Mouse (Mus musculus) heart, postnatal 36 days (tissue): ENCODE results near the gene Clnk. TPM values are rescaled to one million over a fixed set of nuclear protein-coding genes. Genes with fewer than 3 reads are reported as not detected.

Experiments used
- DNase-seq, 2 experiments: peaks; one replicate each; pipeline ENCODE4 v3.0.0; 2021 to 2022
- intact Hi-C: fragments of 180-260 bp; cut with DNase I; formaldehyde crosslinking; loops from one replicate; pipeline ENCODE4 v1.15.1; 2025
- total RNA-seq, 2 experiments: library from RNA; stranded (reverse); gene quantifications; 2 replicates each; pipeline ENCODE4 v1.2.3; 2021

Gene Clnk
- total RNA-seq, 2 experiments from 2014 or later: not detected

DNA sequence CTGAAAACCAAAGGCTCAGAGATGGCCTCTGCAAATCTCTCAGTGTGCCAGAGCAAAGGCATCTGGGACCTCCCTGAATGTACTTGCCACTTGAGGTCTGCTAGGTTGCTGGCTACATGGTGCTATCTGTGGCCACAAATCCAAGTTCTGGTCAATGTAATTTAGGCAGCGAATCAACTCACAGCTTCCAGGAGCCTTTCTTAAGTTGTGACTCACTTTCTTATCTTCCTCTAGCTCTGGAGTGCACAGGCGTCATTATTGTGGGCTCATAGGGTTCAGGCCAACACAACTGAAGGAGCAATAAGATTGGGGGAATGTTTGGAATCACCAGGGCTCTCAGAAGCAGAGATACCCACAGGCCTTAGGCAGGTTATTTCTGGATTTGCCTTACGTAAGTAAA, 96.6 kb downstream of the Clnk start:
- intact Hi-C loops: no loop called here

DNA sequence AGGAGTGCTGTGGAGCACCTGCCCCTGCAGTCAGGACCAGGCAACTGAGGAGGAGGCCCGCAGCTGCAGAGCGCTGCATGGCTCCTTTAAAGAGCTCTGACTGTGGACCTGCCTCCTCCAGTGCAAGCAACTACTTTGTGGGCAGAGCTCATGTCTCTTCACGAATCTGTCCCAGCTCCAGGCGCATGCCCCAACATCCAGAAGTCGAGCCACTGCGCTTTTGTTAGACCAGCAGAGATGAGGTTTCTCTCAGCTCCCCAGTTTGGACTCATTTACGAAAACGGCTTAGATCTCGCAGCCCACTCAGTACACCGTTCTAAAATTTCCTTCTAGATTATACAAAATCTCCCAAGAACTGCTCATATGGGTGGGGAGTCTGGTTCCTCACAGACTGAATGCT, 101.1 kb downstream of the Clnk start:
- DNase-seq: no peak
- intact Hi-C loops: no loop called here

More for the DNA sequence above, 96.6 kb downstream of the Clnk start:
- DNase-seq: no peak

- intact Hi-C loops: no loop called here
- DNase-seq: peak; percentile 4 to 39
Measured at GRCm38 (mm10) chr5:38754950-38755349, 121.7 kb downstream of the Clnk start.

DNA sequence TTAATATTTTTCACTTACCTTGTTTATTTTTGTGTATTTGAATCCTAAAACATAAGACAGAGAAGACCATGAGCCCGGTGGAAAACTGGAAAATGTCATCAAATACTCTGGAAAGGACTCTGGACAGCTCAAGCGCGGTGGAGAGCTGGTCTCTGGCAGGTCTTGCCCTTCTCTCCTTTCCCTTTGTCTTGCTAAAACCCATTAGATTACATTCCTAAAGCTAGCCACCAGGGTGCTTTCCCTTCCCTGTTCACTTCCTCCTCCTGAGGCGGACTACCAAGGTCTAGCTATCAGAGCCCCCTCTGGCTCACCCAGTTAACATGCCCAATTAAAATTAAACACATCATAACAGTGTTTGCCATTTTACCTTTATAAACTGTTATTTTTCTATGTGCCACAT, 123.9 kb downstream of the Clnk start:
- intact Hi-C loops: no loop called here
- no peak for DNase-seq

DNA sequence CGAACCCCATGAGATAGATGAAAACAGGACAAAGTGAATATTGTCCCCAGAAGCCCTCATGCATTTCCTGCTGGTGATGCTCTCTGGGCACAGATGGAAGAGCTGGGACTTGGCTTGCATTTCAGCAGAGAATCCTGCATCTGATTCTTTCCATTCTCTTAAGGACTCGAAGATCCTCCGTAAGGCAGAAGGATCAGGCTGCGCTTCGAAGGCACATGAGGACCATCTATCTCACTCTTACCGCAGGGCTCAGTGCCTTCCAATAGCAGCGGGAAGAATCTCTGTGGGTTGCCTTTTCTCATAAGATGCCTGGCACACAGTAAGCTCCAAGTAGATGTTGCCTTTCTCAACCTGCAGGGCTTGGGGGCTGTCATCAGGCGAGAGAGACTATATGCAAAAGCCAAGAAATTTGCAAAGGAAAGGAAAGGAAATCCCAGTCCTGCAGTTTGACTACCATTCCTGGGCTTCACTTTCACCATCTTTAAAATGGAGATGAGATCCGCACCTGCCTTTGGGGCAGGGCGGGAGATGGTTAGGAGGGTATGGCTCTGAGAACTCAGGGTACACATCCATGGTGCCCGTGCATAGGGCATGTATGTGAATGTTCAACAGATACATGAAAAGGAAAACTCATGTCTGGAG, 167.6 kb downstream of the Clnk start:
- intact Hi-C loops: no loop called here
- DNase-seq: no peak

DNA sequence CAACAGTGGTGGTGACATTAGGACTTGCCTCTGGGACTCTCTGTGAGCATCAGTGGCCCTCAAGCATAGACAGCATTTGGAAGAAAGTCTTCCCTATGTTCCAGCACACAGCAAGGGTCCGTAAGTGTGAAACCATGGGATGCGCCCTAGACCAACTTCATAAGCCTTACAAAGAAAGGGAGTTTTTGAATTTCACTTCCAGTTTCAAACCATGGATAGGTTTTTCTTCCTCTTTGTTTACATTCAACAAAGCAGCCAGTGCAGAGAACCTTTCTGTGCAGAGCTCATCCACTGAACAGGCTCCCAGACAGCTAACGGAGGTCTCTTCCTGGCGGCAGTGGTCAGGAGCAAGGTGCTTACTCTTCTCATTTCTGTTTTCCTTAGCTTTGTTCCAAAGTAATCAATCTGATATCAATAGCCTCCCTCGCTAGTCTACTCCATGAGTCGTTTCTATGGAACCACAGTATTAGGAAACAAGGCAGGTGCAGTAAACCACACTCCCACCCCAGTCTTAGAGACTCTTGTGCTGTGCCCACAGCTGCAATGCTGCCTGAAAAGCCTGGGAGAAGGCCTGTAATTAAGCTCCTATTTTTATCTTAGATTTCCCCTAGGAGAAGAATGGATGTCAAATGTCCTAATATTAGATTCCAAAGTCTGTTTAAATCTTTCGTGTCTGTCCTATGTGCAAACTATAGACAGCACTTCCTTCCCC, 169.1 kb downstream of the Clnk start:
- no peak for DNase-seq
- intact Hi-C loops: no loop called here

- DNase-seq: no peak
- intact Hi-C loops: no loop called here
Measured at GRCm38 (mm10) chr5:38702941-38703340, 173.7 kb downstream of the Clnk start.

- no peak for DNase-seq
- intact Hi-C loops: no loop called here
Measured at GRCm38 (mm10) chr5:38702091-38702490, 174.5 kb downstream of the Clnk start.

DNA sequence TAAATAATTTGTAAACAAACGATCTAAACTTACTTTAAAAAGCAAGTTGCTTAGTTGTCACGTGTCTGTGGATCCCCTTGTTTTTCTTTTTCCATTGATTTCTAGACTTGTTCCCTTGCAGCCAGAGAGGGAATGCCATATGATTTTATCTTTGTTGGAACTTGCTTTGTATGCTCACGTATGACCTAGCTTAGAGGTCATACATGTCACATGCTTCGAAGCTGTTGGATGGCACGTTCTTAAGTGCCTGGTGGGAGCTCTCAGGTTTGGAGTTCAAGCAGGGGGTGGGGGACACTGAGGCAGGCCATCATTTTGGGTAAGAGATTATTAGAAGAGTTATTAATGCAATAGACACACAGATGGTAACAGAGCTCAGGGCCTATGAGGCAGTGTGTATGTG, 178.1 kb downstream of the Clnk start:
- no peak for DNase-seq
- intact Hi-C loops: no loop called here

- DNase-seq: no peak
- intact Hi-C loops: no loop called here
Measured at GRCm38 (mm10) chr5:38698046-38698445, 178.6 kb downstream of the Clnk start.

GRCm38 (mm10) chr5:38696616-38697375, 179.8 kb downstream of the Clnk start:
- DNase-seq: no peak
- intact Hi-C loops: no loop called here

GRCm38 (mm10) chr5:38692859-38693258, 183.8 kb downstream of the Clnk start:
- DNase-seq: no peak
- intact Hi-C loops: no loop called here

GRCm38 (mm10) chr5:38689186-38689585, 187.4 kb downstream of the Clnk start:
- intact Hi-C loops: no loop called here
- no peak for DNase-seq

GRCm38 (mm10) chr5:38687694-38688093, 188.9 kb downstream of the Clnk start:
- intact Hi-C loops: no loop called here
- no peak for DNase-seq

DNA sequence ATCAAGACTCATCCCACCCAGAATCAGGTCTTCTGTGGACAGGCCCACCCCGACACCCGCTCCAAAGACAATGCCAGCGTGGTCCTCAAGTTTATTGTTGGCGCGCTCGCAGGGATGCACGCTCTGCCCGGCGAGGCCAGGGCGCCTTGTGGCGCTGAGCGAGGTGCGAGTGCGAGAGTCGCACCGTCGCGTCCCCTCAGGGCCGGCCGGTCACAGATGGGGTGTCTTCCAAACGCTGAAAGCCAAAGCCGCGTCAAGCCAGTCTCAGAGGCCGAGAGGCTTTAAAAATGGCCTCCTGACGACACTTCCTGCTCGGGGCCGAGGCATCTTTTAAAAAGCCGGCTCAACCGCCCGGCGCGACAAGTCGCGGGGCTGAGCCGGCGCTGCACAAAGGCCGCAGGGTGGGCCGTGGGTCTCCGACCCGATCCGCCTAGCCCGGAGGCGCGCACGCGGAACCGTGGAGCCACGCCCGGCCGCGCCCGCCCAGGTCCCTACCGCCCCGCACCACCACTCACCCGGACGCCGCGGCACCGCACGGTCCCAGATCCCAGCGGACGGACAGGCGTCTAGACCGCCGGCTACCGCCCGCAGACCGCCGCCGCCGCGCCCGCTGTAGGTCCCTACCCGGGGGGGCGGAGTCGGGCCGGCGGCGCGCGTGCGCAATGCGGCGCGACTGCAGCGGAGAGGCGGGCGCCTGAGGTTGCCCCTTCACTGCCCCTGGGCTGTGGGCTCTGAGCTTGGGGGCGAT, 192.3 kb downstream of the Clnk start, which contains the start of gene Zfp518b:
TSS of gene Zfp518b (minus strand) at position 663 of the 748 bp plus-strand sequence.
- intact Hi-C loops: no loop called here
- peak; percentile 82 to 86 for DNase-seq

GRCm38 (mm10) chr5:38658836-38659235, 217.8 kb downstream of the Clnk start:
- no peak for DNase-seq
- intact Hi-C loops: no loop called here

Other genes with a start within 250 kb of the Clnk start
- gene Zfp518b, start 192.0 kb downstream of the Clnk start, total RNA-seq: 1 to 10 TPM; 4.2 to 6.4 TPM